Mouse (Mus musculus) retina, adult 2 months (tissue): ENCODE results near the gene Arpc4.
"Not testable (repeated sequence)": the region's sequence is repeated elsewhere in the genome, so short reads cannot be mapped to it uniquely, and the experiment has no call there.

Source experiments
- DNase-seq: peaks from one replicate; pipeline ENCODE4 v3.0.0-alpha.2; 2012; ENCODE audit warnings: low read depth, low spot score

Gene Arpc4

DNA sequence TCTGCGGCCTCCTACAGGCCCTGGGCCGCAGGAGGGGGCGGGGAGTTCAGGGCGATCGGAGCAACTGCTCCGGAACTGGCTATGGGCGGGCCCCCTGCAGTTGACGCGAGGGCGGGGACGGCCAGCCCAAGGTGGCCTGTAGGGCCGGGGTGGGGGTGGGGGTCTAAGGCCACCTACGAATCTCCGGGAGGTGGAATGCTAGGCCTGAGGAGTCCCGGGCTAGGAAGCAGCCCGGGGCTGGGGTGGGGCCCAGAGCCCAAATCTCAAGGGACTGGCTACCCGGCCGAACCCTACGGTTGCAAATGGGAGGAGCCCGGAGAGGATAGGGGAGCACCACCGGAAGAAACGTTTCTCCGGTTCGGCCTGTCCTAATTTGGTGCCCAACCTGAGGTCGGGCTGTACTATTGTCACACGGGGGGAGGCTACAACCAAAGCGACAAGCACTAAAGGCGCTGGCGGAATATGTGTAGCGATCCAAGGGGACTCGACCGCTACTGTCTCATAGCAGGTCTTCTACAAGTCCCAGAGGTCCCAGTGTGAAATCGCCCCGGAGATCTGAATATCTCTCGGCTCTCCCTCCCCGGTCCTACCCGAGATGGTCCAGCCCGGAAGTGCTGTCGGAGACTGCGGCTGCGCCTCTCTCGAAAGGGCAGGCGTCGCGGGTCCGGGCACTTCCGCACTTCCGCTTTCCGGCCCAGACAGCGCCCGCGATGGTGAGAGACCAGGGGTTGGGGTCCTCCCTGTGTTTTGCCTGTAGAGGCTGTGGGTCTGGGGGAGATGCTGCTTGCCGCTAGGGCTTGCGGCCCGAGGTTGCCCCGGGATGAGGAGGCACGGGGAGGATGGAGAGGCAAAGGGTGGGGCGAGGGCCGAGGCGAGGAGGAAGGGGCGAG lies at the start of gene Arpc4, which contains the start of gene Tada3:
Gene Arpc4, plus strand, starts transcription at position 620 of the 890 bp plus-strand sequence.
Gene Tada3, minus strand, starts transcription at position 388 of the 890 bp plus-strand sequence.
- DNase-seq = peak; percentile 93

DNA sequence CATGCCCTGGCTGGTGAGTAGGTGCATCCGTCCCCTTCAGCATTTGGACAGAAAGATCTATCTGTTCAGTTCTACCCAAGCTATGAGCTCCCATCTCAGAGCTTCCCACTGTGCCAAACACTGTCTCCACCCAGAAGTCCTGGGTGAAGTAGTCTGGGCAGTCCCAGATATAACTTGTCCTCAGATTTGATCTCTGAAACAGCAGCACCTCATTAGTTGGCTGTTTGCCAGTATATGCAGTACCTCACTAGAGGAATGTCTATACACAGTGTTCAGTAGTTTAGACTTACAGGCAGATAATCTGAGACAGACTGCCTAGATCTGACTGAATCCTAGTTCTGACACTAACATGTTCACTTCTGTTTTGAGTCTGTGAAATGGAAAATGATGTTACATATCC lies 48.5 kb upstream of the Arpc4 start:
- no peak for DNase-seq

DNA sequence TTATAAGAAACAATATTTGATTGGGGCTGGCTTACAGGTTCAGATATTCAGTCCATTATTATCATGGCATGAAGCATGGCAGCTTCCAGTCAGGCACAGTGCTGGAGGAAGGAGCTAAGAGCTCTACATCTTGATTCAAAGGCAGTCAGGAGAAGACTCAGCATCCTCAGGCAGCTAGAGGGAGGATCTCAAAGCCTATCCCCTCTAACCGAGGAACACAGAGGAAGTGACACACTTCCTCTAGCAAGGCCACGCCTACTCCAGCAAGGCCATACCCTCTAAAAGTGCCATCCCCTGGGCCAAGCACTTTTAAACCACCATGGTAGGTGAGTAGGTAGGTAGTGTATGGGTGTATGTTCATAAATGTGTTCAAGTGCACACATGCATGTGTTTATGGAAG lies 47.4 kb upstream of the Arpc4 start:
- no peak for DNase-seq

DNA sequence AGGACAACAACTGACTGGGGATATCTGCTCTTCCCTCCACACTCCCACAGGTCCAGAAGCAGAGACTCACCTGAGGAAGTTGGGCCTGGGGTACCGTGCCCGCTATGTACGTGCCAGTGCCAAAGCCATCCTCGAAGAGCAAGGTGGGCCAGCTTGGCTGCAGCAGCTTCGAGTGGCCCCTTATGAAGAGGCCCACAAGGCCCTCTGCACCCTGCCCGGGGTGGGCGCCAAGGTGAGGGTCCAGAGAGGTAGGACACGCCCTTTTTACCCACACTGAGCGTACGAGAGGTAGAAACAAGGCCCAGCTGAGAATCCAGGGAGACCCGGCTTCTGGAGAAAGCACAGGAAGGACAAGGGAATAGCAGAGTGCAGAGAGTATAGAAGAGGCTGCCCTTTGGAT lies 46.2 kb upstream of the Arpc4 start:
- DNase-seq = no peak

GRCm38 (mm10) chr6:113332734-113333133 lies 45.2 kb upstream of the Arpc4 start:
- not testable (repeated sequence) for DNase-seq

- no peak for DNase-seq
These were observed 44.6 kb upstream of the Arpc4 start for GRCm38 (mm10) chr6:113333137-113333950.

DNA sequence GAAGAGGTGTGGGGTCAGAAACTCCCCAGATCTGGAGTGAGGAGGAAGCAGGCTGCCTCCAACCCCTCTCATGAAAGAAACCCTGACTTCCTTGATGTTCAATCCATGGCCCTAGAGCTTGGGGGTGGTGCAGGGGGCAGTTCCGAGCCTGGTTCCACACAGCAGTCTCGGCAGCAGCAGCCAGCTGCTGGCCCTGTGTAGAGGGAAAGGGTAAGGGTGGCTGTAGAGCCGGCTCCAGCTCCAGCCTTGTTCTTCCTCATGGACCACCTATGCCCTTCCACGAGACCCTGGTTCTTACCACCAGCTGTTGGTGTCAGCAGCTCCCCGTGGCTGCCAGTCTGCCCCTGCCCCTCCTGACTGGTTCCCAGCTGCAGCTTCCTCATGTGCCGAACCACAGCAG lies 43.7 kb upstream of the Arpc4 start:
- no peak for DNase-seq

- DNase-seq = no peak
These were observed 40.9 kb upstream of the Arpc4 start for GRCm38 (mm10) chr6:113336852-113337620.

DNA sequence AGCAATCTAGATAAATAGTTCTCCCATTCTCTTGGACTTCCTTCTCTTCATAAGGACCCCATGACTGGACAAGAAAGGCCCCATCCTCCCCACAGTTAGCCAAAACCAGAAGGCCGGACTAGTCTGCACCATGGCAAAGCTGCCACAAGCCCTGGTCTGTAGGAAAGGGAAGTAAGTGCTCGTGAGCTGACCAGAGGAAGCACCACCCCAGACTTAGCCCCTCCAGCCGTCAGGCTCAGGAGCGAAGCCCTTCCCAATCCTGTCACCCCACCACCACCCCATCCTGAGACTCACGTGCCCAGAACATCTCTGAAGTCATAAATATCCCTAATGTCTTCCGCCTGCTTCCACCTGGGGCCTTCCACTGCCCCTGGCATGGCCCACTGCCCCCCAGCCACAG lies 36.3 kb upstream of the Arpc4 start:
- DNase-seq = no peak

DNA sequence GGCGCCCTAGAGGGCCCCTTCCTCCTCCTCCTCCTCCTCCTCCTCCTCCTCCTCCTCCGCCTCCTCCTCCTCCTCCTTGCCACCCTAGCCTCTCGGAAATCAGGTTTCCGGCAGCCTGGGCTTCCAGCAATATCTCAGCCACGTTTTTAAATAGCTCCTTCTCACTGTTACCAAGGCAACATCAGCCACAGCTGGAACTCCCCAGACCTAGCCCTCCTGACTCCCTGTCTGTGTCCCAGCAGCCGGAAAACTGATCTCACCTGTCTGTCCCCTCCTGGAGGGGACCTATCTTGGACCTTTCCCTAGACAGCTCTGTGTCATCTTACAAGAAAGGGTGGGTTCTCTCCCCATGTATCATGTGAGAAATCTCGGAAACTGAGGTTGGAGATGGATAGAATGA lies 35.6 kb upstream of the Arpc4 start:
- DNase-seq = no peak

DNA sequence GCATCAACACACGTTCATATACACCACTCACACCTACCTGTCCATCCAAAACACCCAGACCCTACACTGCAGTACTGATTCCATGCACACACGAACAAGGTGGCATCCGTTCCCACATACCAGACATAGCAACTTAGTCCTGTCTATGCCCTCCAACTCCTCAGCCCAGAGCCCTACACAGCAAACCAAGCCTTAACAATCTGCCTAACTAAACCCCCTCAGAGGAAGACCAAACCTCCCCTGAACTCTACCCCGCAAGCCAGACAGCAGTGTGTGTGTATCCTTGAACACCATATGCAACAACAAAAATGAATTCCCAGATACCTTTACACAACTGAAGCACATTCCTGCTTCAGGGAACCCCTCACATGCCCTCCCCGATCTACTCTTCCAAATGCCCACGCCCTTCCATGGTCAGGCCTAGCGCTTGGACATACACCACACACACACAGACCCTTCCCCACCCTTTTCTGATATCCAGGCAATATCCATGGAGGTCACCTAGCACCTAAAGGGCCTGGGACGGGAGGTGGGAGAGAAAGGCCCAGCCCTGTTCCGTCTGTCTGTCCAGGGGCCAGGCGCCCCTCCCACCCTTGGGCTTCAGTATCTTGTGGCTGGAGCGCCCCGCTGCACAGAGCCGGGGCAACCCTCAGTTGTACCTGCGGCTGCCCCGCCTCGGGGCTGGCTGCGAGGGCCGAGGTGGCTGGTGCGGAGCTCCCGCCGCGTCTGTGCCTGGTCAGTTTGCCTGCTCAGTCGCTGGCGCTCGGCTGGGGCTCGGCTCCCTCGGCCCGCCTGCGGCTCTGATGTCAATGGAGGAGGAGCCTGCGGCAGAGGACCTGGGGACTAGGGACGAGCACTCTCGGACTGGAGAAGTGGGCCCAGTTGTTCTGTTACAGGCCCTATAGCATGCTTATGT lies 34.5 kb upstream of the Arpc4 start, which contains the start of gene Camk1:
Gene Camk1, minus strand, starts transcription at position 808 of the 916 bp plus-strand sequence.
- no peak for DNase-seq

GRCm38 (mm10) chr6:113344321-113344720 lies 33.6 kb upstream of the Arpc4 start:
- no peak for DNase-seq

DNA sequence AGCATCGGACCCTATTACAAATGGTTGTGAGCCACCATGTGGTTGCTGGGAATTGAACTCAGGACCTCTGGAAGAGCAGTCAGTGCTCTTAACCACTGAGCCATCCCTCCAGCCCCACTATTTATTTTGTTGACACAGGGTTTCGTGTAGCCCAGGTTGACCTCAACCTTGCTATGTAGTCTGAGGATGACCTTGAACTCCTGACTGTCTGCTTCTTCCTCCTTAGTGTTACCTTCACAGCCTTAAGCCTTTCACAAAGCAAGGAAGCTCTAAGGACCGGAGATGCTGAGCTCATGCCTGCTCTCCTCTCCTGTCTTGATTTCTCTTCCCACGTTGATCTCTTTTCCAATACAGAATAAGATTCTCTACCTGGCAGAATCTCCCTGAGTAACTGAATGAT lies 31.0 kb upstream of the Arpc4 start:
- no peak for DNase-seq

DNA sequence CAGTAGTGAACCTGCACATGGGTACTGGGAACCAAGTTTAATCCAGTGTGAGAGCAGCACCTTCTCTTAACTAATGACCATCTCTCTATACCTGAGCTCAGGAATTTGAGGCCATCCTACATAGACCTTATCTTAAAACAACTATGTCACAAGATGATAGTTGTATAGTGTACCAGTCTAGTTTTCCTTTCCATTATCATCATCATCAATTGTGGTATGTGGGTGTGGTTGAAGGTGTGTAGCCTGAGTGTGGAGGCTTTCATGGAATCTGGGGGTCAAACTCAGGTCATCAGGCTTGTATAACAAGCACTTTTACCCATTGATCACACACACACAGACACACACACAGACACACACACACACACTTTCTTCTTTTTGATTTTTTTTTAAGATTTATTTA lies 27.4 kb upstream of the Arpc4 start:
- no peak for DNase-seq

DNA sequence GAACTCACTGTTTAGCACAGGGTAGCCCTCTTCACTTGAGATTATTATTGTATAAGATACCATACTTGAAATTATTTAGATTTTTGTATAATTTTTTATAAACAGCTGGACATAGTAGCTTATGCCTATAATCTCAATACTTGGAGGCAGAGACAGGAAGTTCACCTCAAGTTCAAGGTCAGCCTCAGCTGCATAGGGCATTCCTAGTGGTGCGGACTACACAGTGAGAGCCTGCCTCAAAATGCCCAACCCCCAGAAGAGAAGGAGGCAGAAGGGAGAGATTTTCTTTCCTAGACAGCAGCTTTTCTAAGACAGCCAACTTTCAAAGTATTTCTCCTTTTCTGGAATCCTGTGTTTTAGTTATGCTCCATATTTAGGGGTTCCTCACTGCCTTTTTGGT lies 26.8 kb upstream of the Arpc4 start:
- no peak for DNase-seq

DNA sequence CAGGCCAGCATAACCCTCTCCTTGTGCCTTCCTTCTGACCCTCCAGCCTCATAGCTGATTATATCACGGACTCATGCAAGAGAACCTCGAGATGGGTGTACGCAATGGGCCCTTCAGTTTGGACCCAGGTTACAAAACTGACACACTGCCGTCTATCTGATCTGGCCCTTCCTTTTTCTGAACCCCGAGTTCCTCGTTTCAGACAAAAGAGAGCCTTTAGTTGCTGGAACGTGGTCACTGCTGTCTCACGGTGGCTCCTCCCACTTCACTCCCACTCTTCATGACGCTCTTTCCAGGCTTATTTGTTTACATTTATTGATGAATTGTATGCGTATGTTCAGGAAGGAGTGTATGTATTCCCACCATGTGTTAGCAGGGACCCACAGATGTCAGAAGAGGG lies 26.3 kb upstream of the Arpc4 start:
- no peak for DNase-seq

DNA sequence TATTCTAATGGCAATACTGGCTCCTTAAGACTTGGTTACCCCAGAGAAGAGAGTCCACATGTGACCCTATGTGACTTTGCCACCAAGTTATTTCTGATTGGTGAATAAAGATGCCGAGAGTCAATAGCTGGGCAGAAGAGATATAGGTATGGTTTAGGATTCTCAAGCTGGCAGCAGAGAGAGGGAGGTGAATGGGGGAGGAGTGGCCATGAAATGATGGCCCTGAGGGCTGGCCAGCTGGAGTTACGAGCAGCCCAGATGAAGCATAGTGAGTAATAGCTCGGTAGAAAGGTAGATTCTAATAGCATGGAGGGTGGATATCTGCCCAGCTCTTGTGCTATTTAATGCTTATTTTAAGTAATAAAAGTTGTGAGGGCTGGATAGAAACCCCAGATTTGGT lies 25.1 kb upstream of the Arpc4 start:
- no peak for DNase-seq

- no peak for DNase-seq
These were observed 24.2 kb upstream of the Arpc4 start for GRCm38 (mm10) chr6:113353696-113354095.

DNA sequence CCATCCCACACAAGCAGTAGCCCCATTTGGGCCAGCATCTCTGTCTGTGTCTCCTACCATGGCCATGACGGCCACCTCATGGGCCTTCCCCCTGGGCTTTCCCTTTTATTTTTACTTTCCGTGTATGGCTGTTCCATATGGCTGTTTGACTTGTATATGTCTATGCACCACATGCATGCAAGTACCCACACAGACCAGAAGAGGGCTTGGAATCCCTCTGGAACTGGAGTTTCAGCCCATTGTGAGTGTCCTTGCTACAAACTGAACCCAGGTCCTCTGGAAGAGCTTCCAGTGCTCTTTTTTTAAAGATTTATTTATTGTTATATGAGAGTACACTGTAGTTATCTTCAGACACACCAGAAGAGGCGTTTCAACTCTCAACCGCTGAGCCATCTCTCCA lies 16.4 kb upstream of the Arpc4 start:
- no peak for DNase-seq

DNA sequence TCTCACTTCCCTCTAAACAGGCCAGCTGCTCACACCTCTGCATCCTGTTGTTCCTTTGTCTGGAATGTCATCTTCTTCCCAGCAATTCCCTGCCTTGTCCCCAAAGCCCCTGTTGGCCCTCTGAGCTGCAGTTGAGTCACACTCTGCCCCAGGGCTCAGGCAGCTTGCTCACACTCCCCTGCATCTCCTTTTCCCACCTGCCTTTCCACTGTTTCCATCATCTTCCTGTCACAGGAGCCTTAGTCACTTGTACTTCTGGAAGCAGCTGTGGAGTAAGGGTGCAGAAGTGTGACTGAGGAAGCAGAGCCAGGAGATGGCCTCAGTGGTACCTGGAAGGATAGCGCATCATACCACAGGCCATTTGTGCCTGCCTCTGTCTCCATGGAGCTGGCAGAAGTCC lies 15.7 kb upstream of the Arpc4 start:
- no peak for DNase-seq
